Mouse (Mus musculus) telencephalon, adult 2 months (tissue): ENCODE measurements around the gene Hic1.
A peak's percentile ranks its signal among the peaks of the same experiment; 100 is the strongest.
"Not testable (repeated sequence)": the region's sequence is repeated elsewhere in the genome, so short reads cannot be mapped to it uniquely, and the experiment has no call there.

ENCODE experiments used
- DNase-seq: peaks from one replicate; pipeline ENCODE4 v3.0.0-alpha.2; 2011; ENCODE audit warnings: low read depth, low spot score

Hic1 gene

GRCm38 (mm10) chr11:75192336-75193214 is 23.3 kb upstream of the Hic1 start:
- no peak for DNase-seq

- no peak for DNase-seq
Observed at GRCm38 (mm10) chr11:75191841-75192240, 22.5 kb upstream of the Hic1 start.

GRCm38 (mm10) chr11:75190905-75191441 is 21.7 kb upstream of the Hic1 start, which contains the start of gene Dph1:
Gene Dph1 (minus strand): TSS chr11:75191241.
- no peak for DNase-seq

- DNase-seq, result peak; percentile 85
Observed at GRCm38 (mm10) chr11:75190371-75190724, 21.0 kb upstream of the Hic1 start.

- no peak for DNase-seq
Observed at GRCm38 (mm10) chr11:75189713-75190370, 20.5 kb upstream of the Hic1 start.

- DNase-seq, result no peak
Observed at GRCm38 (mm10) chr11:75184986-75185385, 15.7 kb upstream of the Hic1 start.

GRCm38 (mm10) chr11:75184573-75184972 is 15.3 kb upstream of the Hic1 start:
- no peak for DNase-seq

GRCm38 (mm10) chr11:75183917-75184570 is 14.7 kb upstream of the Hic1 start:
- no peak for DNase-seq

GRCm38 (mm10) chr11:75178672-75179208 is 9.4 kb upstream of the Hic1 start, which contains the start of gene Ovca2:
Gene Ovca2 (minus strand): TSS chr11:75178835.
- peak; percentile 86 for DNase-seq

- no peak for DNase-seq
Observed at GRCm38 (mm10) chr11:75178011-75178410, 8.7 kb upstream of the Hic1 start.

GRCm38 (mm10) chr11:75174574-75174973 is 5.3 kb upstream of the Hic1 start:
- DNase-seq, result not testable (repeated sequence)

- no peak for DNase-seq
Observed at GRCm38 (mm10) chr11:75173799-75174165, 4.5 kb upstream of the Hic1 start.

GRCm38 (mm10) chr11:75173095-75173798 is 3.9 kb upstream of the Hic1 start:
- DNase-seq, result peak; percentile 88

- DNase-seq, result no peak
Observed at GRCm38 (mm10) chr11:75172151-75173094, 3.1 kb upstream of the Hic1 start.

- no peak for DNase-seq
Observed at GRCm38 (mm10) chr11:75171186-75171865, 2.0 kb upstream of the Hic1 start.

- no peak for DNase-seq
Observed at GRCm38 (mm10) chr11:75170136-75170751, 925 bp upstream of the Hic1 start.

GRCm38 (mm10) chr11:75168590-75169361 is 543 bp downstream of the Hic1 start:
- no peak for DNase-seq
